Mouse (Mus musculus) lung, adult 18-20 months (tissue): ENCODE measurements around the gene Plekhm1.
"Not testable (repeated sequence)": the region's sequence is repeated elsewhere in the genome, so short reads cannot be mapped to it uniquely, and the experiment has no call there.

Experiments
- DNase-seq, 2 experiments: peaks; one replicate each; pipeline ENCODE4 v3.0.0; 2022; ENCODE audit warnings: mixed read lengths in 2 of 2

Plekhm1 gene

GRCm38 (mm10) chr11:103338671-103339070, 73.8 kb downstream of the Plekhm1 start:
- DNase-seq = no peak

DNA sequence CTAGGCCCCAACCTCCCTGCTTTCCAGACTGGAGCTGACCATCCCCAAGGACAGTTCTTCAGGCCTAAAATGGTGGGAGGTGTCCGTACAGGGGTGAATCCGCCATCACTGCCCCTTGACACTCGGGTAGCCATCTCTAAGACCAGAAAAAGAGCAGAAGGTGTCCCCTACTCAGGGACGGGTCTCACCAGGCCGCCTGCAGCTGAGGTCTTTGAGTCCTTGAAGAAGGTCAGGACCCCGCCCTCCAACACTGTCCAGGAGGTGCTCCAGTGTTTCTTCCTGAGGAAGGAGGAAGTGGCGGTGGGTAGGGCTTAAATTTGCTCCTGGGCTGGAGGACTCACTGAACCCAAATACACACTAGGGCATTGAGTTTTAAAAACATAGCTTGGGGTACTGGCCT, 74.4 kb downstream of the Plekhm1 start:
- DNase-seq = no peak

DNA sequence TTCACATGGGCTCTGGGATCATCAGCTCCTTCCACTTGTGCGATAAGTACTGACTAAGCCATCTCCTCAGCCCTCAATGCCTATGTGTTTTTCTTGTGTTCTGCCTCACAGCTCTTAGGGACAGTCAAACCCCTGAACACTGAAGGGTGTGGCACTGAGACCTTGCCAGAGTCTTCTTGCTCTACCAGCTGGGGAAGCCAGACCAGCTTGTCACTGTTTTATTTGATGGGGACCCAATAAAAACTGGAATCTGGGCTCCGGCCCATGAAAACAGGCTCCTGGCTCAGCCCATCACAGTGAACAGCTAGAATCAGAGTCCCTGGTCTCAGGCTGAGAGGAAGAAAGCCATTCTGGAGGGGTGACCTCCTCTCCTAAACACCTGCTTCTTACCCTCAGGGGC, 75.3 kb downstream of the Plekhm1 start:
- no peak for DNase-seq

DNA sequence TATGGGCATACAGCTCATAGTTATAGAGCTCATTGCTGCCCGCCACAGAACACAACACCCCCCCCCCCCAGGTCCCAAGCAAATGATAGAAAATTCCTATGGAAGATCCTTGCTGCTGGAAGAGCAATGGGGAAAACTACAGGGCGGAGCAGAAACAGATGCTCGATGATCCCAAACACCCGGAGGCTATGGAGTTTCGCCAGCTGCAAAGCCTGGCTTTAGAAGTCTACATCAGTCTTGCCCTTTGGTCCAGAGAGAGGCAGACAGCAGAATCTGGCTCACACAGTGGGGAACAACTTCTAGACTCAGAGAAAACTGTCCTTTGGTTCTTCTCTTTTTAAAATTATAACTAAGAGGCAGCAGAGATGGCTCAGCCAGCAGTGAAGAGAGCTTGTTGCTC, 76.9 kb downstream of the Plekhm1 start:
- DNase-seq = no peak

GRCm38 (mm10) chr11:103334925-103335324, 77.6 kb downstream of the Plekhm1 start:
- no peak for DNase-seq

DNA sequence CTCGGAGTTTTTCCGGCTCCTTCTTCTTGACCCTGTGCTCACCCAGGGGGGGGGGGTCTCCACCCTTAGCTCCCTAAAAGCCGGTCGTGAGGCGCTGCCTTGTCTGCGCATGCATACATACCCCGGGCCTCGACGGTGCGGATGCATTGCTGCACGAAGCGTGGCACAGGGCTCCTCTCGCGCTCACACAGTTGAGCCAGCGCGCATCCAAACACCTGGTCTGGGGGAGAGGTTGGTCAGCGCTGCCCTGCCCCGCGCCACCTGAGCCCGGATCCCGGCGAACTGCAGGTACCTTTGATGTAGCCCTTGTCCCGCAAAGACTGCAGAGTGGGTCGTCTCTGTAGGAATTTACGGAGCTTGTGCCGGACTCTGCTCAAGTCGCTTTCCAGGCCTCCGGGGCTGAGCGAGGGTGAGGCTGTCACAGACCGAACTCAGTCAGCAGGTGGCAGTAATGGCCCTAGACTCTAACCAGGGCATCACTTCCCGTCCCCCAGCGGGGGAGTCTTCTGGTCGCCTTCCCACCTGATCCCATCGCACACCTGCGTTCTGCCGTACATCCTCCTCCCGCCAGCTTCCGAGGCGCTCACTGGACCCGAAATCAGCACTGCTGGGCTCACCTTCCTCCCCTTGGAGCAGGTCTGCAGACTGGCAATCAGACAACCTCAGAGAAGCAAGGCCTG, 78.6 kb downstream of the Plekhm1 start:
- DNase-seq = no peak

- no peak for DNase-seq
Measured at GRCm38 (mm10) chr11:103332890-103333651, 79.4 kb downstream of the Plekhm1 start.

GRCm38 (mm10) chr11:103332186-103332889, 80.1 kb downstream of the Plekhm1 start:
- peak; percentile 77 to 86 for DNase-seq

GRCm38 (mm10) chr11:103331502-103332185, 80.8 kb downstream of the Plekhm1 start:
- no peak for DNase-seq

- DNase-seq = no peak
Measured at GRCm38 (mm10) chr11:103330651-103331319, 81.7 kb downstream of the Plekhm1 start.

DNA sequence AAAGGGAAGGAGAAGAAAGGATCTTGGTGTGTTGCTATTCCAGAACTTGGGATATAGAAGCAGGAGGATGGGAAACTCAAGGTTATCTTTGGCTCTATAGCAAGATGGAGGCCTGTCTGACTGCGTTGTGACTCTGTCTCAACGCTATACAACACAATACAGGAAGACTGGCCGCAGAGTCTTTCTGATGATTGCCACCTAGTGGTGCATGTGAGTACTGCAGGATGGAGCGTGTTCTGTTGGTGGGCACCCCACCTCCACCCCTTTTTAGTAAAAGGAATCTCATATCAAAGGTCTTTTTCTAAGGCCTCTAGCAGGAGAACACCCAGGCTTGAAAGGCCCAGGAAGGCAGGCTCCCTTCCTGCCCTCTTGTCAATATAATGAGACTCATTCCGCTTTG, 85.5 kb downstream of the Plekhm1 start:
- peak; percentile 65 for DNase-seq

DNA sequence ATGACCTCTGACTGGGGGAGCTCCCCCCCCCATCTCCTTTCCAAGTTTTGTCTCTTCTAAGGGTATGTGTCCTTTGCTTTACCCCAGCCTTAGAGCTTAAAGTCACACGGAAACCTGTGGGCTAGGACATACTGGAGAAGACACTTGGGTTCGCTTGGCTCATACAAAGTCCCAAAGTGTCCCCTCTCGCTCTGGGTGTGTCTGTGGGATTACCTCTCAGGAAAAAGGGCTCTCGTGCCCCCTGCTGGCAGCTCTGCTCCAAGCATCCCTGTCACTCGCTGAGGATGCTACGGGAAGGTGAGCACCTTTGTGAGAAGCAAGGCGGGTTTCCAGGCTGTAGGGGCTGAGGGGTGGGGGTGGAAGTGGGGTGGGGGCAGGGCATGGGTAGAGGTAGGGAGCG, 87.3 kb downstream of the Plekhm1 start:
- DNase-seq = peak; percentile 61 to 71

- no peak for DNase-seq
Measured at GRCm38 (mm10) chr11:103324723-103325122, 87.8 kb downstream of the Plekhm1 start.

GRCm38 (mm10) chr11:103322832-103323231, 89.7 kb downstream of the Plekhm1 start:
- DNase-seq = not testable (repeated sequence)

GRCm38 (mm10) chr11:103320646-103321045, 91.8 kb downstream of the Plekhm1 start:
- DNase-seq = no peak

DNA sequence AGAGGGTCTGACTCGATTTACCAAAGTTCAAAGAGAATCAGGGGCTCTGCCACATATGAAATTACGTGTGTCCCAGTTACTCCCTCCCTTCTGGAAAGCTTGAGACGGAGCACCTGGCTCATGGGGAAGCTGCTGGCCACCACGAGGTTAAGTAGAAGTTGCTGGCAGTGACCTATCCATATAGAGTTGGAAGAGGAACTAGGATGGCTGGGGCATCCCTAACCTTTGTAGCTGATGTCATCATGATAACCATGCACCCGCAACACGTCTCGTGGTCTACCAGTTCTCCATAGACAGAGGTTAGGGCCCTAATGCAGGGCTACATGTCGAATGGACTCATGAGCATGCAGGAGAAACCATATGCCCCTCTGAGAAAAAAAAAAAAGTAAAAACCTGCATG, 92.3 kb downstream of the Plekhm1 start:
- DNase-seq = no peak

DNA sequence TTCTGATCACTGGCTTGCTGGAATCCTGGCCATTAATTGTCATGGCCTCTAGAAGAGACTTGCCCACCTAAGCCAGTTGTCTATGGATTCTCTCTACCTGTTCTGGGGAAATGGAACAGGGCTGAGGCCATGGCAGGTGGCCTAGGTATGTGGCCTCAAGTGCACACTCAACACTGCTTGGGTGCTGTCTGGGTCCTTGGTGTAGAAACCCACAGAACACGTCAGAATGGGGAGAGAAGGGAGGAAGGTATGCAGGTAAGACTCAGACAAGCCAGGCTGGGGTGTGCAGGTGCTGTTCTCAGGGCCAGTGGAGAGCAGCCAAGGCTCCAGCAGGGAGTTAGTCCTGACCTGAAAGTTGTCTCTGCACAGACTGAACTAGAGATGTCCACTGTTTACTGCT, 94.4 kb downstream of the Plekhm1 start:
- DNase-seq = no peak

DNA sequence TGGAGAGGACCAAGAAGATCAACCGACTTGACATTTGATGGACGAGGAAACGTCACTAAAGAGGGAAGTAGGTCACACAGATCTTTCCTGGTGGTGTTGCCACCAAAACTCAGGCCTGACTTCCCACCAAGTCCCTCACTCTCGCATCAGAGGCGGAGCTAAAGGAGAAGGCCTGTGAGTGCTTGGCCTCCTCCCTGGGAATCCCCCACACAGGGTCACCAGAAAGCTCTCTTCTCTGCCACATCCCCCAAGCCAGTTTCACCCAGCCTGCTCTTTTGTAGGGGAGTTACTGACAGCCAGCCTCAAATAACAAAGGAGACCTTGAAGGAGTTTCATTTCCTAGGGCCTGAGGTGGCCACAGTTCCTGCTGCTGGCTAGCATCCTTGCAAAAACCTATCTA, 97.1 kb downstream of the Plekhm1 start:
- no peak for DNase-seq

DNA sequence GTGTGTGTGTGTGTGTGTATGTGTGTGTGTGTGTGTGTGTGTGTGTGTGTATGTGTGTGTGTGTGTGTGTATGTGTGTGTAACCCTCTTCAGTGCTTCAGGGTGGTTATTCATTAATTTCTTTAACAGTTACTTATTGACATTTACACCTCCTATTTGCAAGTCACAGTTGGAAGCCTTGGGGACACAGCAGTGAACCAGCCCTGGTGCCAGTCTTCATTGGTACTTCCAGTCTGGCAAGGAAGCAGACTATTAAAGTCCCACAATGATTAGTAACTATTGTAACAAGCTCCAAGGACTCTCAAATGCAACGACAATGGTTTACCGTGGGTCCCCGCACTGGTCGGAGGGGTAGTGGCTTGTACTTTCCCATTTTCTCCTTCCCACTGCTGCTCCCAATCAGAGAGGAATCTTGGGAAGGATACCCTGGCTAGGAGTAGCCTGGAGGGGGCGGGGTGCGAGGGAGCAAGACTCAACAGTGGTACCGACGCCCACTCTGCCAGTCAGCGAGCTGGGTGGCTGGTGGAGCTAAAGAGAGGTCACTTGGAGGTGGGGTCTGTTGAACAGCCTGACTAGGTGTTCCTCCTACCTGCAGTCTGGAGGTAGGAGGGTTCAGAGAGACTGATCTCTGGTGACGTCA, 97.6 kb downstream of the Plekhm1 start:
- DNase-seq = no peak
